Mouse (Mus musculus): Measurements from ENCODE around the gene Fgf5.

Fgf5 gene

GRCm38 (mm10) chr5:98245976-98246375 is 8.0 kb upstream of the Fgf5 start:
- no peaks in the 10 kb centered on the region for H3K4me1 ChIP-seq (replicated peaks; ENCODE audit: low read depth, low read length)
- H3K9me3 ChIP-seq (ENCODE audit: low read length) = no peaks in the 10 kb centered on the region
- no peaks in the 10 kb centered on the region for H3K36me3 ChIP-seq (ENCODE audit: insufficient read depth, low read length)
- peaks cover 41% of the 10 kb centered on the region for H3K27me3 ChIP-seq (ENCODE audit: insufficient read depth, low read length)
- TF ChIP-seq NANOG (IDR thresholded peaks at IDR 0.05; ENCODE audit: borderline replicate concordance, low read length) (no peak), POU5F1 (IDR thresholded peaks at IDR 0.05; ENCODE audit: borderline replicate concordance, low read length) (no peak), CTCF (conservative IDR thresholded peaks at IDR 0.05; ENCODE audit: low read length) (no peak)
- no peak overlapping the region for H3K4me3 ChIP-seq (replicated peaks; ENCODE audit: low read length)

GRCm38 (mm10) chr5:98246826-98247225 is 7.2 kb upstream of the Fgf5 start:
- peaks cover 6% of the 10 kb centered on the region for H3K4me1 ChIP-seq (replicated peaks; ENCODE audit: low read depth, low read length)

DNA sequence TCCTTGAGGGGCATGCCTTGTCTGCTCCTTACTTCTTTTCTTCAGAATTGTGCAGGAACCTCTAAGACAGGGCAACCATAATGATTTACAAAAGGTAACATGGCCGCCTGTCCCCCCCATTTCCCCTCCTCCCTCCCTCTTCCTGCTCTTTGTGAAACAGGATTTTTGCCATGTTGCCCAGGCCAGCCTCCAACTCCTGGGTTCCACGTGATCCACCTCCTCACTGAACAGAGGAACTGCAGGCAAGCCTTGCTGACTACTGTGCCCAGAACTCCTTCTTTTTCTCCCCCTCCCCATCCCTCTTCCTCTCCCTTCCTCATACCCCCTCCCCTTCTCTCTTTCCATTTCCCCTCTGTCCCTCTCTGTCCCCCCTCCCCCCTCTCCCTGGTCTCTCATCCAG is 6.5 kb upstream of the Fgf5 start:
- Histone ChIP-seq H3K36me3 (ENCODE audit: insufficient read depth, low read length) (no peaks in the 10 kb centered on the region), H3K27me3 (ENCODE audit: insufficient read depth, low read length) (peaks cover 55% of the 10 kb centered on the region), H3K4me1 (replicated peaks; ENCODE audit: low read depth, low read length) (peaks cover 12% of the 10 kb centered on the region), H3K9me3 (ENCODE audit: low read length) (no peaks in the 10 kb centered on the region), H3K4me3 (replicated peaks; ENCODE audit: low read length) (no peak overlapping the region)
- TF ChIP-seq NANOG (IDR thresholded peaks at IDR 0.05; ENCODE audit: borderline replicate concordance, low read length) (no peak), POU5F1 (IDR thresholded peaks at IDR 0.05; ENCODE audit: borderline replicate concordance, low read length) (no peak), CTCF (conservative IDR thresholded peaks at IDR 0.05; ENCODE audit: low read length) (no peak)

More at GRCm38 (mm10) chr5:98246826-98247225, 7.2 kb upstream of the Fgf5 start:
- H3K4me3 ChIP-seq (replicated peaks; ENCODE audit: low read length) = no peak overlapping the region
- peaks cover 50% of the 10 kb centered on the region for H3K27me3 ChIP-seq (ENCODE audit: insufficient read depth, low read length)
- H3K9me3 ChIP-seq (ENCODE audit: low read length) = no peaks in the 10 kb centered on the region
- TF ChIP-seq CTCF (conservative IDR thresholded peaks at IDR 0.05; ENCODE audit: low read length) (no peak), NANOG (IDR thresholded peaks at IDR 0.05; ENCODE audit: borderline replicate concordance, low read length) (no peak), POU5F1 (IDR thresholded peaks at IDR 0.05; ENCODE audit: borderline replicate concordance, low read length) (no peak)
- H3K36me3 ChIP-seq (ENCODE audit: insufficient read depth, low read length) = no peaks in the 10 kb centered on the region

DNA sequence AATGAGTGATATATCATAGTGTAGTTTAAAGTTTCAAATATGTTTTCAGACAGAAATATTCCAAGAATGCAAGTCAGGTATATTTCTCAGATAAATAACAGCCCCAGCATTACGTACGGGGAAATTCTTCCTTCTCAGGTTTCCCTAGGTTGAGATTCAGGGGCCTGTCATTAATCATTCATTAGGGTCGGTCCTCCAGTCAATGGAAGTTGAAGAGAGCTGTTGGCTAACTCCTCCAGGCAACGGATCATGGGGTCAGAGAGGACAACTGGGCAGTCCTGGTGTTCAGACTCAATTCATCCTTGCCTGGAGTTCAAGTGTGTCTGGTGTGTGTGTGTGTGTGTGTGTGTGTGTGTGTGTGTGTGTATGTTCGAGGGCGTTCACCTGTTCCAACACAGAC is 837 bp upstream of the Fgf5 start:
- Histone ChIP-seq H3K36me3 (ENCODE audit: insufficient read depth, low read length) (no peaks in the 10 kb centered on the region), H3K27me3 (ENCODE audit: insufficient read depth, low read length) (peaks cover 86% of the 10 kb centered on the region), H3K9me3 (ENCODE audit: low read length) (no peaks in the 10 kb centered on the region), H3K4me3 (replicated peaks; ENCODE audit: low read length) (no peak overlapping the region), H3K4me1 (replicated peaks; ENCODE audit: low read depth, low read length) (peaks cover 45% of the 10 kb centered on the region)
- TF ChIP-seq POU5F1 (IDR thresholded peaks at IDR 0.05; ENCODE audit: borderline replicate concordance, low read length) (no peak), NANOG (IDR thresholded peaks at IDR 0.05; ENCODE audit: borderline replicate concordance, low read length) (no peak), CTCF (conservative IDR thresholded peaks at IDR 0.05; ENCODE audit: low read length) (no peak)

DNA sequence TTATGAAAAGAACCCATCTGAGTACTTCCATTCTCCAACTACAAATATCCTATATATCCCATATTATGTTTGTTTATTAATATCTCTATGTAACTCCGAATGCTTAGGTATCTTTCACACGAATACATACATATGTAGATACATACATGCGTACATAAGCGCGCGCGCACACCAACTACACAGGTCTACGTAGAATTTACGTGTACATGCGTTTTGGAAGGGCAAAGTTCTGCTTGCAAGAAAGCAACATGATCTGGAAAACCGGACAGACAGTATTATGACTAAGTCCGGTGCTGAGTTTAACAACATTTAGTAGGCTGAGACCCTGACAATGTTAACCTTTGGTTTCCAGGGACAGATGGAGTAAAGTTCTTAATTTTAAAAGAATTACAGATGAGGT is 1.2 kb downstream of the Fgf5 start:
- Histone ChIP-seq H3K36me3 (ENCODE audit: insufficient read depth, low read length) (no peaks in the 10 kb centered on the region), H3K27me3 (ENCODE audit: insufficient read depth, low read length) (peaks cover 74% of the 10 kb centered on the region), H3K4me1 (replicated peaks; ENCODE audit: low read depth, low read length) (peaks cover 45% of the 10 kb centered on the region), H3K9me3 (ENCODE audit: low read length) (no peaks in the 10 kb centered on the region), H3K4me3 (replicated peaks; ENCODE audit: low read length) (no peak overlapping the region)
- no peak for TF ChIP-seq CTCF (conservative IDR thresholded peaks at IDR 0.05; ENCODE audit: low read length)
- no peak for TF ChIP-seq POU5F1 (IDR thresholded peaks at IDR 0.05; ENCODE audit: borderline replicate concordance, low read length)
- no peak for TF ChIP-seq NANOG (IDR thresholded peaks at IDR 0.05; ENCODE audit: borderline replicate concordance, low read length)

GRCm38 (mm10) chr5:98255760-98256490 is 1.9 kb downstream of the Fgf5 start:
- TF ChIP-seq NANOG (IDR thresholded peaks at IDR 0.05; ENCODE audit: borderline replicate concordance, low read length) = peak; percentile 100
- TF ChIP-seq CTCF (conservative IDR thresholded peaks at IDR 0.05; ENCODE audit: low read length) = no peak

DNA sequence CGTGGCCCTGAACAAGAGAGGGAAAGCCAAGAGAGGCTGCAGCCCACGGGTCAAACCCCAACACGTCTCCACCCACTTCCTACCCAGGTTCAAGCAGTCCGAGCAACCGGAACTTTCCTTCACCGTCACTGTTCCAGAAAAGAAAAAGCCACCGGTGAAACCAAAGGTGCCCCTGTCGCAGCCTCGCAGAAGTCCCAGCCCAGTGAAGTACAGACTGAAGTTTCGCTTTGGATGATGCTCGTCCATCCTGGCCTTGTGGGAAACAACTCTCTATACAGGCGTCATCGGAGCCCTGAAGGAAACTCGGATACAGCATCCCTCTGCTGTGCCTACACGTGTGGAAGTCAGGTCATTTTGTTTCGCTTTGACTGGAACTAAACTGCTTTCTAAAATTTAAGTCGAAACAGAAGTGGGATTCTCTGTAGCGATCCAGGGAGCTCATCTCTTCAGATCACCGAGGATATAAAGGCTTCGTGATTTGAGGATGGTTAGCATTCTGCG is 21.4 kb downstream of the Fgf5 start:
- no peak for TF ChIP-seq CTCF (conservative IDR thresholded peaks at IDR 0.05; ENCODE audit: low read length)
- TF ChIP-seq NANOG (IDR thresholded peaks at IDR 0.05; ENCODE audit: borderline replicate concordance, low read length) = no peak
- no peak for TF ChIP-seq POU5F1 (IDR thresholded peaks at IDR 0.05; ENCODE audit: borderline replicate concordance, low read length)
- 0 out of 2 replicates have a peak, but pooled peaks cover 4% of the 10 kb centered on the region for H3K4me1 ChIP-seq (replicated peaks; ENCODE audit: low read depth, low read length)
- H3K4me3 ChIP-seq (replicated peaks; ENCODE audit: low read length) = no peak overlapping the region
- H3K36me3 ChIP-seq (ENCODE audit: insufficient read depth, low read length) = no peaks in the 10 kb centered on the region
- H3K9me3 ChIP-seq (ENCODE audit: low read length) = no peaks in the 10 kb centered on the region
- no peaks in the 10 kb centered on the region; the same call in 1 of the 2 replicates for H3K27me3 ChIP-seq (ENCODE audit: insufficient read depth, low read length)

More at GRCm38 (mm10) chr5:98255760-98256490, 1.9 kb downstream of the Fgf5 start:
- Histone ChIP-seq H3K4me3 (replicated peaks; ENCODE audit: low read length) (peak overlapping the region; percentile 41), H3K9me3 (ENCODE audit: low read length) (no peaks in the 10 kb centered on the region), H3K36me3 (ENCODE audit: insufficient read depth, low read length) (no peaks in the 10 kb centered on the region), H3K27me3 (ENCODE audit: insufficient read depth, low read length) (peaks cover 66% of the 10 kb centered on the region), H3K4me1 (replicated peaks; ENCODE audit: low read depth, low read length) (peaks cover 45% of the 10 kb centered on the region)

DNA sequence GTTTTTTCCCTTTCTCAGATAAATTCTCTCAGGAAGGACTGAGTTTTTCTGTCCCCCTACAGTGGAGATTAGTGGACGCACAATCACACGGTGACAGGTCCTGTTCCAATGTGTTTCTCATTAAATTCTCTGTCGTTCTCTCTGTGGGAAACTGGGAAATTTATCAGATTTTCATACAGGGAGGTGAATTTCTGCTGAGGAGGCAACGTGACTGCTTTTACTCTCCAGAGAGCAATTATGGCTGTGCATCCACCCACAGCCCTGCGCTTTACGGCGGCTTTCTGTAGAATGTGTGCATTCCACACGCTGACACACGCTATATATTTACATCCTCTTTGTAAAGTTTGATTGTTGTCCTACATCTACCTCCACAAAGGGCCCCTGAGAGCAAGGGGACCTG is 28.0 kb downstream of the Fgf5 start:
- peaks cover 9% of the 10 kb centered on the region for H3K4me1 ChIP-seq (replicated peaks; ENCODE audit: low read depth, low read length)
- 0 out of 2 replicates have a peak, but pooled peaks cover 6% of the 10 kb centered on the region for H3K27me3 ChIP-seq (ENCODE audit: insufficient read depth, low read length)
- no peaks in the 10 kb centered on the region for H3K9me3 ChIP-seq (ENCODE audit: low read length)
- no peak for TF ChIP-seq POU5F1 (IDR thresholded peaks at IDR 0.05; ENCODE audit: borderline replicate concordance, low read length)
- no peak for TF ChIP-seq CTCF (conservative IDR thresholded peaks at IDR 0.05; ENCODE audit: low read length)
- no peak for TF ChIP-seq NANOG (IDR thresholded peaks at IDR 0.05; ENCODE audit: borderline replicate concordance, low read length)
- H3K4me3 ChIP-seq (replicated peaks; ENCODE audit: low read length) = no peak overlapping the region
- no peaks in the 10 kb centered on the region for H3K36me3 ChIP-seq (ENCODE audit: insufficient read depth, low read length)

All from E14TG2a.4 (cell line).